Comparison of ENCODE assay signal across 10 mouse cellular contexts in genomic region chr2:156497915-156498314, GRCm38 (mm10). TPM values are rescaled to one million over a fixed set of nuclear protein-coding genes. Genes with fewer than 3 reads are reported as not detected.
DNase-seq lines count a peak whose midpoint lies in the region; ATAC-seq and TF ChIP-seq lines count a peak whose summit lies in the region.
"Had no signal": no experiment of that assay in that cellular context is flagged by ENCODE, and none has a peak within 500 bp of the region (broad histone marks: within the 10 kb centered on the region; RNA-seq: fewer than 3 reads in every experiment).

No protein-coding gene starts in this region.

- H3K9me3 ChIP-seq in kidney, embryonic 14.5 days (ENCODE audit: control insufficient read depth, low read length), result no peaks in the 10 kb centered on the region
- H3K9me3 ChIP-seq in ES-Bruce4 (replicated peaks; ENCODE audit: control insufficient read depth, insufficient read depth, low read length, poor library complexity, severe bottlenecking), result no peaks in the 10 kb centered on the region

- peak; percentile 73 for DNase-seq in kidney, adult 18-20 months
- DNase-seq in brain, adult 2 months (ENCODE audit: low read depth, low spot score), result peak; percentile 88
- peak; percentile 64 to 75 for DNase-seq in kidney, postnatal 25 days
- peak; percentile 73 for DNase-seq in mesoderm, embryonic 11.5 days (ENCODE audit: low read depth, low spot score)
- DNase-seq in thymus, postnatal 25 days, result peak; percentile 40

- H3K4me1 ChIP-seq in kidney, embryonic 14.5 days (ENCODE audit: control insufficient read depth, insufficient read depth, low read length), result 0 out of 2 replicates have a peak, but pooled peaks cover 4% of the 10 kb centered on the region
- no peaks in the 10 kb centered on the region for H3K4me1 ChIP-seq in ES-Bruce4 (ENCODE audit: control insufficient read depth, insufficient read depth, low read length)

- no peak overlapping the region for H3K4me2 ChIP-seq in kidney, embryonic 14.5 days (replicated peaks; ENCODE audit: low read depth, low read length)

- TF ChIP-seq CTCF in ES-Bruce4 (IDR thresholded peaks at IDR 0.05; ENCODE audit: low read depth, low read length), result peak; percentile 76

- 59% methylated on average over 5 of the region's 5 CpGs for WGBS in kidney, embryonic 14.5 days

- peaks cover 14% of the 10 kb centered on the region for H3K36me3 ChIP-seq in kidney, embryonic 14.5 days (ENCODE audit: control insufficient read depth, insufficient read depth, low read length)
- H3K36me3 ChIP-seq in ES-Bruce4 (ENCODE audit: control insufficient read depth, insufficient read depth, low read length, poor library complexity, severe bottlenecking), result no peaks in the 10 kb centered on the region

- no peak overlapping the region for H3K9ac ChIP-seq in kidney, embryonic 14.5 days (ENCODE audit: low read depth, low read length)
- no peak overlapping the region for H3K9ac ChIP-seq in ES-Bruce4 (ENCODE audit: low read depth, poor library complexity, severe bottlenecking)

- H3K27me3 ChIP-seq in kidney, embryonic 14.5 days (ENCODE audit: control insufficient read depth, insufficient read depth, low read length), result no peaks in the 10 kb centered on the region
- H3K27me3 ChIP-seq in ES-Bruce4 (ENCODE audit: control insufficient read depth, insufficient read depth, low read length, poor library complexity, severe bottlenecking), result no peaks in the 10 kb centered on the region

- TF ChIP-seq POLR2A in ES-Bruce4 (IDR thresholded peaks at IDR 0.05; ENCODE audit: insufficient read depth, low read length), result no peak

- H3K27ac ChIP-seq in kidney, embryonic 14.5 days (ENCODE audit: low read depth, low read length), result no peak overlapping the region
- H3K27ac ChIP-seq in ES-Bruce4 (ENCODE audit: insufficient read depth, low read length), result no peak overlapping the region
- H3K27ac ChIP-seq: macrophage had no signal

- H3K4me3 ChIP-seq in kidney, embryonic 14.5 days (ENCODE audit: low read length), result no peak overlapping the region
- H3K4me3 ChIP-seq in ES-Bruce4 (ENCODE audit: low read depth, low read length), result no peak overlapping the region
- H3K4me3 ChIP-seq: erythroblast, embryonic 14.5 days had no signal

- no peak for ATAC-seq in kidney, embryonic 14.5 days (ENCODE audit: low FRiP score, low TSS enrichment)
- peak; percentile 52 for ATAC-seq in erythroid progenitor cell, adult 5-6 weeks (replicated peaks; ENCODE audit: low FRiP score, poor library complexity, severe bottlenecking)

- TF ChIP-seq EP300 in ES-Bruce4 (IDR thresholded peaks at IDR 0.05; ENCODE audit: insufficient read depth, low read depth, low read length), result no peak

RNA-seq across cellular contexts. Expression of gene Aar2, which starts 49.5 kb away (rescaled TPM):
- polyA plus RNA-seq in kidney, embryonic 14.5 days (2014; fragmentation: Nextera tagmentation; extraction: Ambion mirVana), result 34.0 and 45.2 TPM in 2 replicates
- polyA plus RNA-seq in ES-Bruce4 (2011; ENCODE audit: insufficient read depth, insufficient read length, low read depth, missing spikeins), result 16.4 and 22.5 TPM in 2 replicates
- 2.5 and 3.2 TPM in 2 replicates for total RNA-seq in erythroid progenitor cell, adult 5-6 weeks (2015; ENCODE audit: low replicate concordance)
- 1.2 and 3.6 TPM in 2 replicates for total RNA-seq in erythroid progenitor cell, adult 5-6 weeks (2017; ENCODE audit: low replicate concordance)
